Mouse (Mus musculus) NIH3T3 (cell line): ENCODE measurements around the gene Traf3ip1.

Source experiments
- DNase-seq: peaks from one replicate; pipeline ENCODE4 v3.0.0-alpha.2; 2012; ENCODE audit warnings: low read depth

The Traf3ip1 gene

GRCm38 (mm10) chr1:91494457-91495140 is at the start of gene Traf3ip1:
TSS of gene Traf3ip1 (plus strand) at chr1:91494647.
- DNase-seq, result peak; percentile 96

DNA sequence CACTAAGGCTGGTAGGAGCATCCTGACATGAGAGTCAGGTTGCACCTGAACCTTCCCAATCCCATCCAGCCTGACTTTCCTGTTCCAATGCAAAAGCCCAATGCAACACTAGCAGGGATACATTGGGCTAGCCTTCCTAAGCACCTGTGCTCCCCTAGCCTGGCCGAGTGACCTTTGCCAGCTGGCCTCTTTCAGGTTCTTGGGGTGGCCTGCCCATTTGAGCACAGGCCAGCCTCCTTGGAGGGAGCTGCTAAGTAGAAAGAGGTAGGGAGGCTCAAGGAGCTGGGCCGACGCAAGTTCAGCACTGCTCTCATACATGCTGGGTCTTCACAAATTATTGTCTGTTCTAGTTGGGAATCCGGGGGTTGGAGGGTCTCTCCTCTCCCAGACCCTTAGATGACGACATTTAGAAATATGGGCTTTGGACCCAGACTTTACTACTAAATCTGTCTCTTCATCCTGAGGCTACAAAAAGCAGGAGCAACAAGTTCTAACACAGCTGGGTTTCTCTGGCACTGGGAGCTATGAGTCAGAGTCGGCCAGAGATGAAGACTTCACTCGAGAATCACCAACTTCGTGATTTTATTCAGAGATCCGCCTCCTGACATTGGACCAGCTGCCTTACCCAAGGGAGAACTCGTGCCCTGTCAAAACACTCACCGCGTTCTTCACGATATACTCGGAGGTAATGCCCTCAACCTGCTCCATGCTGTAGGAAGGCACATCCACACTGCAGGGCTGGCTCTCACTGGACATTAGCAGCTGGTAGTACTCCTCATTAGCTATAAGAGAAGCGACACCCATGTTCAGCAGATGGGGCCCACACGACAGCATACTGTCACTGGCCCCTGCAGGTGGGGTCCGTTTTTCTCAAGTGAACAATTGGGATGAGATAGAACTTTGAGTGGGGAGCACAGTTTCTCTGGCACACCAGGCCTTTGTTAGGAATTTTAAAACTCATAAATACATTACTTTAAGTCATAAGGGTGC is 49.3 kb upstream of the Traf3ip1 start:
- peak; percentile 86 for DNase-seq

- peak; percentile 95 for DNase-seq
Observed at GRCm38 (mm10) chr1:91446060-91446459, 48.4 kb upstream of the Traf3ip1 start.

DNA sequence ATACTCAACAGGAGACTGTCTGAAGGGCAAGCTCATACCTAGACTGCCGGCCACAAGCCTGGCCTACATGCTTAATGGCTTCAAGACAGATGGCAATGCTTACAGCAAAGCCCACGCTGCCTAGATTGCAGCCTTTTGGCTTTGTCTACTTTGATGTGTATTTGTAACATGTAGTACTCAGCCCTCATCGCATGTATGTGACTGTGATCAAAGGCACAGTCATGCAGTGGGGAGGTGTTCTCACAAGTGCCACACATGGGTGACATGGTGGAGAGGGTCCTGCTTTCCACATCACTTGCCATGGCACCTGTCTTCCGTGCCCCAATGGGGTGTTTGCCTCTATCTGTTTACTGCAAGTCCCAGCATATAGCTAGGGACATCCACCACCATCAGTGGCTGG is 47.9 kb upstream of the Traf3ip1 start:
- DNase-seq, result no peak

DNA sequence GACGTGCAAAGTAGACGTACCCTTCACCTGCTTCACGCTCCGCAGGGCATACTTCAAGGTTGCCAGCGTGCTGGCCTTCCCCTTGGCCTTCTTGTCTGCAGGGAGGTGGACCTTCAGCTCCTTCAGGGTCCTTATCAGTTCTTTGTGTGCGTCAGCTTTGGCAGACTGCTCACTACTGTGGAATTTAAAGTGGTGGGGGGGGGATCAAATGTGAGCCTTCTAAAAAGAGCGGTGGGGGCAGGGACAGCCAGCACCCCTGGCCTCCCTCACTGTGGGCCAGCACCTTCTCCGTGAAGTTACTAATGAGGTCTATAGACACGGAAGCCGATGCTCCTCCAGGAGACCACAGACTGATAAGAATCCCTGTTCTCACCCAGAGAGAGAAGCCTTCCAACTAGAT is 45.8 kb upstream of the Traf3ip1 start:
- no peak for DNase-seq

GRCm38 (mm10) chr1:91450851-91451250 is 43.6 kb upstream of the Traf3ip1 start:
- DNase-seq, result no peak

- DNase-seq, result no peak
Observed at GRCm38 (mm10) chr1:91451547-91452084, 42.8 kb upstream of the Traf3ip1 start.

DNA sequence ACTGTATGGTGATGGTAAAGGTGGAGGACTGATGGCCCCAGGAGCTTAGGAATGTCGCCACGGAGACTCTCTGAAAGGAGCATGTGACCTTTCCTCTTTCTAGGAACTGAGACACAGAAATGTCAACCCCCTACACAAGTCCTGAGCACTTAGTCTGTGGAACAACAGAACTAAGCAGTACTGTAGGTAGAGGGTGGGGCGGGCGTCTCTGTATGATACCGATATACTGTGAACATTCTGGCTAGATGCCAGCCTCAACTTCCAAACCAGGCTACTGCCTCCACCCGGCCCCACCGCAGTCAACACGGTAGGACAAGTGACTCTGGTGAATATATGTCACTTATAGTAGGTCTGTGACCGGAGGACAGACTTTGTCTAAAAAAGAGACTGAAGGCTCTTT is 40.5 kb upstream of the Traf3ip1 start:
- no peak for DNase-seq

- no peak for DNase-seq
Observed at GRCm38 (mm10) chr1:91454366-91454765, 40.1 kb upstream of the Traf3ip1 start.

DNA sequence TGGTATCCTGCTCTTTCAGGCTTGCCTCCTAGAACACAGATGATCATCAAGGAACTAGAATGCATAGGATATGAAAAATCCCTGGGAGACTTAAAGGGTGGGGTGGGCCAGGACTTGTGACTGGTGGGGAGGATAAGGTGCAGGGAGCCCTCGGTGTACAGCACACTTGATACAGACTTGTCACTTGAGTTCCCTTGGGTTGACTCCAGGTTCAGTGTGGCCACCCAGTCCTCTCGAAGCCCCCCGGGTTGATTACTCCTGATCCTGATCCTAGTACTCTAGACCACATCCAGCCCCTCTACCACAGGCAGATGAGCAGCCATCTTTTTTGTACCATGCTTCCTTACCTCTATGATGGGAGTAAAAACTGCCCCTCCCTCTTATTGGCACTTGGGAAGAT is 39.5 kb upstream of the Traf3ip1 start:
- no peak for DNase-seq

GRCm38 (mm10) chr1:91455661-91456161 is 38.7 kb upstream of the Traf3ip1 start:
- peak; percentile 66 for DNase-seq

GRCm38 (mm10) chr1:91456301-91456801 is 38.1 kb upstream of the Traf3ip1 start:
- peak; percentile 84 for DNase-seq

GRCm38 (mm10) chr1:91457116-91457515 is 37.3 kb upstream of the Traf3ip1 start:
- DNase-seq, result no peak

GRCm38 (mm10) chr1:91457698-91458097 is 36.7 kb upstream of the Traf3ip1 start:
- peak; percentile 70 for DNase-seq

GRCm38 (mm10) chr1:91458223-91458861 is 36.1 kb upstream of the Traf3ip1 start:
- peak; percentile 99 for DNase-seq

GRCm38 (mm10) chr1:91459059-91459809 is 35.2 kb upstream of the Traf3ip1 start, which contains the start of gene Per2:
TSS of gene Per2 (minus strand) at chr1:91459324.
- DNase-seq, result peak; percentile 100

- DNase-seq, result no peak
Observed at GRCm38 (mm10) chr1:91460069-91460468, 34.4 kb upstream of the Traf3ip1 start.

GRCm38 (mm10) chr1:91460564-91460963 is 33.9 kb upstream of the Traf3ip1 start:
- DNase-seq, result peak; percentile 77

- no peak for DNase-seq
Observed at GRCm38 (mm10) chr1:91463336-91463995, 31.0 kb upstream of the Traf3ip1 start.

- no peak for DNase-seq
Observed at GRCm38 (mm10) chr1:91464436-91464835, 30.0 kb upstream of the Traf3ip1 start.
